Mouse (Mus musculus): Measurements from ENCODE around the gene Spred3. TPM values are rescaled to one million over a fixed set of nuclear protein-coding genes. Genes with fewer than 3 reads are reported as not detected.

Gene Spred3
- polyA plus RNA-seq, 1 experiment = 5.9 TPM

- peak overlapping the region; percentile 90 for H3K4me3 ChIP-seq (replicated peaks)
- no peak for TF ChIP-seq FLI1 (IDR thresholded peaks at IDR 0.05; ENCODE audit: low read length)
- no peak for TF ChIP-seq GATA1 (IDR thresholded peaks at IDR 0.05; ENCODE audit: borderline replicate concordance, low read length)
- peaks cover 8% of the 10 kb centered on the region for H3K27me3 ChIP-seq (replicated peaks)
- peaks cover 56% of the 10 kb centered on the region for H3K4me1 ChIP-seq
- H3K36me3 ChIP-seq (replicated peaks; ENCODE audit: low read length) = no peaks in the 10 kb centered on the region
- H3K9me3 ChIP-seq = no peaks in the 10 kb centered on the region
Measured at GRCm38 (mm10) chr7:29134230-29134629, 36.0 kb downstream of the Spred3 start.

GRCm38 (mm10) chr7:29128725-29129124 is 41.5 kb downstream of the Spred3 start:
- H3K27me3 ChIP-seq (replicated peaks) = peaks cover 17% of the 10 kb centered on the region
- H3K4me1 ChIP-seq = peaks cover 61% of the 10 kb centered on the region
- no peak for TF ChIP-seq FLI1 (IDR thresholded peaks at IDR 0.05; ENCODE audit: low read length)
- no peak for TF ChIP-seq GATA1 (IDR thresholded peaks at IDR 0.05; ENCODE audit: borderline replicate concordance, low read length)
- H3K4me3 ChIP-seq (replicated peaks) = peak overlapping the region; percentile 10
- no peaks in the 10 kb centered on the region for H3K9me3 ChIP-seq
- no peaks in the 10 kb centered on the region for H3K36me3 ChIP-seq (replicated peaks; ENCODE audit: low read length)

GRCm38 (mm10) chr7:29126173-29126915 is 43.9 kb downstream of the Spred3 start:
- H3K4me1 ChIP-seq = peaks cover 61% of the 10 kb centered on the region
- H3K27me3 ChIP-seq (replicated peaks) = peaks cover 28% of the 10 kb centered on the region
- TF ChIP-seq GATA1 (IDR thresholded peaks at IDR 0.05; ENCODE audit: borderline replicate concordance, low read length) (no peak), FLI1 (IDR thresholded peaks at IDR 0.05; ENCODE audit: low read length) (no peak)
- no peaks in the 10 kb centered on the region for H3K9me3 ChIP-seq
- H3K36me3 ChIP-seq (replicated peaks; ENCODE audit: low read length) = no peaks in the 10 kb centered on the region
- H3K4me3 ChIP-seq (replicated peaks) = peak overlapping the region; percentile 14

GRCm38 (mm10) chr7:29124970-29125369 is 45.2 kb downstream of the Spred3 start, which contains the start of gene Ryr1:
Gene Ryr1 (minus strand): TSS chr7:29125179.
- peaks cover 50% of the 10 kb centered on the region for H3K4me1 ChIP-seq
- H3K36me3 ChIP-seq (replicated peaks; ENCODE audit: low read length) = no peaks in the 10 kb centered on the region
- H3K27me3 ChIP-seq (replicated peaks) = peaks cover 32% of the 10 kb centered on the region
- no peaks in the 10 kb centered on the region for H3K9me3 ChIP-seq
- TF ChIP-seq FLI1 (IDR thresholded peaks at IDR 0.05; ENCODE audit: low read length) (no peak), GATA1 (IDR thresholded peaks at IDR 0.05; ENCODE audit: borderline replicate concordance, low read length) (no peak)
- H3K4me3 ChIP-seq (replicated peaks) = peak within 1 kb of the TSS; percentile 81

- H3K4me3 ChIP-seq (replicated peaks) = no peak overlapping the region
- H3K36me3 ChIP-seq (replicated peaks; ENCODE audit: low read length) = no peaks in the 10 kb centered on the region
- H3K9me3 ChIP-seq = no peaks in the 10 kb centered on the region
- TF ChIP-seq FLI1 (IDR thresholded peaks at IDR 0.05; ENCODE audit: low read length) = no peak
- no peak for TF ChIP-seq GATA1 (IDR thresholded peaks at IDR 0.05; ENCODE audit: borderline replicate concordance, low read length)
- H3K27me3 ChIP-seq (replicated peaks) = peaks cover 37% of the 10 kb centered on the region
- peaks cover 44% of the 10 kb centered on the region for H3K4me1 ChIP-seq
Measured at GRCm38 (mm10) chr7:29123531-29124358, 46.5 kb downstream of the Spred3 start.

- no peak overlapping the region for H3K4me3 ChIP-seq (replicated peaks)
- H3K4me1 ChIP-seq = peaks cover 42% of the 10 kb centered on the region
- peaks cover 43% of the 10 kb centered on the region for H3K27me3 ChIP-seq (replicated peaks)
- TF ChIP-seq GATA1 (IDR thresholded peaks at IDR 0.05; ENCODE audit: borderline replicate concordance, low read length) = no peak
- no peak for TF ChIP-seq FLI1 (IDR thresholded peaks at IDR 0.05; ENCODE audit: low read length)
- H3K36me3 ChIP-seq (replicated peaks; ENCODE audit: low read length) = no peaks in the 10 kb centered on the region
- H3K9me3 ChIP-seq = no peaks in the 10 kb centered on the region
Measured at GRCm38 (mm10) chr7:29122821-29123220, 47.4 kb downstream of the Spred3 start.

GRCm38 (mm10) chr7:29119526-29119925 is 50.7 kb downstream of the Spred3 start:
- Histone ChIP-seq H3K36me3 (replicated peaks; ENCODE audit: low read length) (no peaks in the 10 kb centered on the region), H3K27me3 (replicated peaks) (peaks cover 61% of the 10 kb centered on the region), H3K4me1 (peaks cover 24% of the 10 kb centered on the region), H3K9me3 (no peaks in the 10 kb centered on the region), H3K4me3 (replicated peaks) (no peak overlapping the region)
- TF ChIP-seq FLI1 (IDR thresholded peaks at IDR 0.05; ENCODE audit: low read length) (no peak), GATA1 (IDR thresholded peaks at IDR 0.05; ENCODE audit: borderline replicate concordance, low read length) (no peak)

- peaks cover 11% of the 10 kb centered on the region for H3K4me1 ChIP-seq
- no peaks in the 10 kb centered on the region for H3K9me3 ChIP-seq
- no peaks in the 10 kb centered on the region for H3K36me3 ChIP-seq (replicated peaks; ENCODE audit: low read length)
Measured at GRCm38 (mm10) chr7:29118142-29118851, 51.9 kb downstream of the Spred3 start.

More at GRCm38 (mm10) chr7:29118142-29118851, 51.9 kb downstream of the Spred3 start:
- H3K4me3 ChIP-seq (replicated peaks) = no peak overlapping the region
- H3K27me3 ChIP-seq (replicated peaks) = peaks cover 49% of the 10 kb centered on the region
- no peak for TF ChIP-seq FLI1 (IDR thresholded peaks at IDR 0.05; ENCODE audit: low read length)
- no peak for TF ChIP-seq GATA1 (IDR thresholded peaks at IDR 0.05; ENCODE audit: borderline replicate concordance, low read length)

Data from megakaryocyte, embryonic 14.5 days (primary cell).